Mouse (Mus musculus): ENCODE data around the gene Mark1. TPM values are rescaled to one million over a fixed set of nuclear protein-coding genes. Genes with fewer than 3 reads are reported as not detected.
A peak's percentile ranks its signal among the peaks of the same experiment; 100 is the strongest.

Gene Mark1
- total RNA-seq, 2 experiments from 2014 or later: 7.0 to 8.4 TPM

DNA sequence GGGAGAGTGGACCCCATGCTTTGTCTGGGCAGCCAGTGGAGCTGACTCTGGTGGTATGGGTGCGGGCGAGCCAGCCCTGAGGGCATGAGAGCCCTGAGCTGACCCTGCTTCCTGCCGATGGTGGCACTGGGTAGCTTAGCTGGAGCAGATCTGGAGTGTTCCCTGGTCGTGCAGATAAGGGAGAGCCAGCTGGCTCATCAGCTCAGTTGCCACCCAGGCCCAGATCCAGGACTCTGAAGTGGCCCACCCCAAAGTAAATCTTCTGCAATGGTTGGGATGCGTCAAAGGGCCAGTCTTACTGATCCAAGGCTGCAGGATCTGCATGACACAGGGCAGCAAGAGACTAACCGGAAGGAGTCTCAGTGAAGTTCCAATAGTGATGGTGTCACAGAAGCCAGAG, 109.9 kb downstream of the Mark1 start:
- DNase-seq: peak in 1 of 2 experiments; percentile 20

- no peak for DNase-seq
Measured at GRCm38 (mm10) chr1:184886160-184886559, 113.2 kb downstream of the Mark1 start.

DNA sequence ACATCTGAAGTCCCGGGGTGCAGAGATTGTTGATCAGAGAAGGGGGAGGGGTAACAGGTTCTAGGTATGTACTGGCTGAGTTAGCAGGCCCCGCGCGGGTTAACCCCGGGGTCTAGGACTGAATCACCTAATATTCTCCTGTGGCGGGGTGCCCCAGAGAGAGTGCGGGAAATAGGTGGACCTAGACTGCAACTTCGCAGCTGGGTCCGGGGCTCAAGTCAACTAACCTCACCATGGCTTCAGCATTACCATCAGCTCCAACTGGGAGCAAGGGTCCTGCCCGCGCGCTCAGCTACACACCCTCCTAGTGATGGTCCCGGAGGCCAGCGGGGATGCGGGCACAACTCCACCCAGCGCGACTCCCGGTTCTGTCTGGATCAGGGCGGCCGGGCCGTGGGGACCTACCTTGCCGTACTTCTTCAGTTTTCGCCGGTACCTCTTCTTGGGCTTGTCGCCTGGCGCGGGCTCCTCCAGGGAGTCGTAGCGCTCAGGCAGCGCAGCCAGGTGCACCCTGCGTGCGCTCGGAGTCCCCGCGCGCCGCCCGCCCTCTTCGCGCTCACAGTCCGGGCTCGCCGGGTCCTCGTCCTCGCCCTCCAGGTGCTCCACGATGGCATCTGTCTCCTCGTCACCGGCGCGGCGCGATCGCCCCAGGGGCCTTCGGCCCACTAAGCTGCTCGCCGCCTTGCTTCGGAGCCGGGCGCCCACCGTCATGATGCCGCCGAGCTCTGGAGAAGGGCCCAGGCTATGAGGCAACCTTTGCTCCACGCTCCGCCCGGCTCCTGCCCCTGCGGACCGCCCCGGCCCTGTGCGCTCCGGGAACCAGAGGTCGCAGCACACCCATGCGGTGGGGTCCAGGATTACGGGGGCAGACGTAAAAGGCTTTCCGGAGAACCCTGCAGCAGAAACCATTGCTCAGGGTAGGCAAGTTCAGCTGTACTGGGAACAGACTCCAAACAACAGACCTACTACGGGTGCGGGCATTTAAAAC, 116.8 kb downstream of the Mark1 start, which contains the start of gene C130074G19Rik:
Gene C130074G19Rik (minus strand): TSS at position 938 of the 988 bp plus-strand sequence.
- DNase-seq: peak; percentile 81 to 89

GRCm38 (mm10) chr1:184881861-184882260, 117.5 kb downstream of the Mark1 start:
- DNase-seq: no peak

DNA sequence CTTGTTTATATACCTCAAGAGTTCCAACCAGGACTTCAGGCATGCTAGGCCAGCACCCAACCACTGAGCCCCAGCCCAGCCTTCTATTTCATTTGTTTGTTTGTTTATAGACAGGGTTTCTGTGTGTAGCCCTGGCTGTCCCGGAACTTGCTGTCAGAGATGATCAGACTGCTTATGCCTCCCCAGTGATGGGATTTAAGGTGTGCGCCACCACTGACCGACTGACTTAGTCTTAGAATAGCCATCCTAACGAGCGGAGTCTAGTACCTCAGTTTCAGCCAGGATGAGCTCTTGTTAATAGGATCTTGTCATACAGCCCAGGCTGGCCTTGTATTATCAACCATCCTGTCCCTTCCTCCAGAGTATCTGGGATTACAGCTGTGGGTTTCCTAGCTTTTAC, 118.2 kb downstream of the Mark1 start:
- no peak for DNase-seq

DNA sequence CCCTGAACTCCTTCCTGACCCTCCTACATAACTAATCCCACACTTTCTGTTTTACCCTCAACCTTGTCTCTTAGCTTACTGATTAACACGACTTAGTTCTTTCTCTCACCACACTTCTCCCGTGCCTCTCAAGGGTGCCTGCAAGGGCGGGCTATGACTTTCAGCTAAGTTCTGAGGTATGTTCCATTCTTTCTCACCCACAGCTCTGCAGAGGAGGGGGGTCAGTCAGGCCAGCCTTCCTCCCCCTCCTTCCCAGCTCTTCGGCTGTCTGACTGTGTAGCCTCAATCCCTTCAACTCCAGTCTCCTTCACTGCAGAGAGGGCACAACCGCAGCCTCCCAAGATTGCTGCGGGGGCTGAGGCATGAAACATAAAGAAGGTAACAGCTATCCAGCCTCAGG, 120.5 kb downstream of the Mark1 start:
- no peak for DNase-seq

DNA sequence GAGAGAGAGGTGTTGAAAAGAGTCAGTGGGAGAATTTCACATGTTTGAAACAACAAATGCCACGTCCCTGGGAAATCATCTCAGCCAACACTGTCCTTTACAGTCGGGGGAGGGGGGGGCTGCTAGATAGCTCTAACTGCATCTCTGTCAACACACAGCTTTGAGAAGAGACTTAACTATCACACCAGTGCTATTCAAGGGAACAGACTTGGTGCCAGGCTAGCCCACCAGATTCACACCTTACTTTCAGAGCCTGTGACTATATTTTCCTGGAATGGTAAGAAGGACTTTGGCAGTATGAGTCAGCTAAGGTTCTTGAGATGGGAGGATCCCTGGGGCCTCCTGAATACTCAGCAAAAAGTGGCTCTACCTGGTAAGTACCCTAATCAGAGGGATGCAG, 122.1 kb downstream of the Mark1 start:
- no peak for DNase-seq

DNA sequence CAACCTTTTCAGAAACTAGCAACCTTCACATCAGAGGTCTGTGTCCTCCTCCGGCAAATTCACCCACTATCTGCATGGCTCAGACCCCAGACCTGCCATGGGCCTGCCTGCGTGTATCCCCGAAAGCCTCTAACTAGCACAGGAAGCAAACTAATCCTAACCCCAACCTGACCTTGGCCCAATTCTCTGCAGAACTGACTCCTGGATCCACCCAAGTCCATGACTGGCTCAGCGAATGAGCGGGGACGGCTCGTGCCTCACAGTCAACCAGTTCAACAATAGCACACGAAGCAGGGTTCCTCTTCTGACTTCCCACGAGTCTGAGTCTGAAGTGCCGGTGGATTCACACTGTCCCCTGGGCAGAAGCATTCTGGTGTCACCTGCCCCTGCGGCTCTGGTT, 125.5 kb downstream of the Mark1 start:
- peak; percentile 32 to 58 for DNase-seq

DNA sequence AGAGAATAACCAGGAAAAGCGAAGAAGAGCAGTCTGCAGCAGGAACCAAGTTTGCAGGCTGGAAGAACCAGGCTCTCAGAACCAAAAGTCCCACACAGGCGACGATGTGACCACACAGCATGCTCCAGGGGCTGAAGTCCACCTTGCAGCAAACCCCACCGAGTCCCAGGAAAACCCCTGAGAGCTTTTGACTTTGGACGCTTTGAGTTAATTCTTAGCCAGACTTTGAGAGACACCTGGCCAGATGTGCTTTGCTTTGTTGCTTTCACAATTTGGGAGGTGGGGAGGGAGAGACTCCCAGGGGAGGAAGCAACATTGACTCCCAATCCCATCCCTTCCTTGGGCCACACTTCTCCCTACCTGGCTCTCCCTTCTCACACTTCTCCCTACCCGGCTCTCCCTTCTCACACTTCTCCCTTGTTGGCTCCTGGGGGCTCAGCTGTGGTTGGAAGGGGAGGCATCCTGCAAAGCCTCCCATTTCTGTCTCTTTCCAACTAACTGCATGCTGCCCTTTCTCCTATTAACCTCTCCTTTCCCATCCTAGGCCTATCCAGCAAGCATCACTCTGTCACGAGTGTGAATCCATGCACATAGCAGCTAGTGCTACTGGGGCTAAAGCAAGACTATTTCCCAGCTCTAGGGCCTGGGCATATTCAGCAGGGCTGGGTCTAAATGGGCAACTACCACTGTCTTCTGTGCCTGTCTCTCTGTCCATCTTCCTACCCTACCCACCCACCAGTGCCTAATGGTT, 127.1 kb downstream of the Mark1 start:
- DNase-seq: no peak

GRCm38 (mm10) chr1:184871506-184871905, 127.9 kb downstream of the Mark1 start:
- DNase-seq: peak; percentile 19 to 53

- DNase-seq: no peak
Measured at GRCm38 (mm10) chr1:184870646-184871385, 128.6 kb downstream of the Mark1 start.

DNA sequence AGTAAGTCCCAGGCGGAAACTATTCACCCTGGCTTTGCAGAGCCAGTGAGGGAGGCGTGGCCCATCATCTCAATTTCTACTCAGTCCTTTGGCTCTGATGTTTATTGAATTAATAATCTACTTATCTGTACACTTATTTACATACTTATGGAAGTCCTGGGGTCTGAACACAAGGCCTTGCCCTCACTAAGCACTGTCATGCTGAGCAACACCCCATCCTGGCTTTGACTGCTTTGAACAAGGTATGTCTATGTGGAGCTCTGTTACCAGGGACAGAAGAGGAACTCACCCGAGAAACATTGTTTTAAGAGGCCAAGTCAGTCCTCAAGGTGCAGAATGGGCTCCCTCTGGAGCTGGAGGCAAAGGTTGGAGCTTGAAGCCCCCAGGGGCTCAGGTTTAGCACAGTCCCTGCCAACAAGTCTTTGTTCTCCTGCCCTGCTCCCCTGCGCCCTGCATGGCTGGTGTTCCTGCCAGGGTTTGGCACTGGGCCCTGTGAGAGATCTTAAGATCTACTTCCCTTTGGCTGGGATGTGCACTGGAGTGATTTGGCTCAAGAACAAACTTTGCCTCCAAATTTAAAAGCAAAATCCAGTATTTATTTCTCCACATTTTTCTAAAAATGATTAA, 129.3 kb downstream of the Mark1 start:
- DNase-seq: peak; percentile 64 to 82

- no peak for DNase-seq
Measured at GRCm38 (mm10) chr1:184867640-184868120, 131.7 kb downstream of the Mark1 start.

DNA sequence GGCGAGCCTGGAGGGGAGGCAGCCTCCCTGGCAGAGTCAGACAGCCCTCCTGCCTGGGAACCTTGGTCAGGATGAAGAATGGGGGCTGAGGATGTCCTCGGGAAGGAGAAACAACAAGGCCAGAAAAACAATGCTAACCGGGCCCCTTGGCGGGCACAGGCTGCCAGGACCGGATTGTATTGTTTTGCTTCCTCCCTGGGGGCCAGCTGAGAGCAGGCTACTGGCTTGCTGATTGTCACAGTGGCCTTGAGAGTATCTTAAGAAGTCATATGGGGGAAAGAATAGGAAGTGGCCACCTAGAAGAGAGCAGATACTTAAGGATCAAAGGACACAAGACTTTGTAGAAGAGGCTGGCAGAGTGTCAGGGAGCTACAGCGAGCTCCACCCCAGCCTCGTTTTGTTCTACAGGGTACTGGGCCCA, 135.0 kb downstream of the Mark1 start:
- peak; percentile 39 to 64 for DNase-seq

GRCm38 (mm10) chr1:184862636-184863035, 136.7 kb downstream of the Mark1 start:
- no peak for DNase-seq

GRCm38 (mm10) chr1:184861551-184861950, 137.8 kb downstream of the Mark1 start:
- DNase-seq: no peak

- DNase-seq: peak in 1 of 2 experiments; percentile 36
Measured at GRCm38 (mm10) chr1:184860276-184860675, 139.1 kb downstream of the Mark1 start.

DNA sequence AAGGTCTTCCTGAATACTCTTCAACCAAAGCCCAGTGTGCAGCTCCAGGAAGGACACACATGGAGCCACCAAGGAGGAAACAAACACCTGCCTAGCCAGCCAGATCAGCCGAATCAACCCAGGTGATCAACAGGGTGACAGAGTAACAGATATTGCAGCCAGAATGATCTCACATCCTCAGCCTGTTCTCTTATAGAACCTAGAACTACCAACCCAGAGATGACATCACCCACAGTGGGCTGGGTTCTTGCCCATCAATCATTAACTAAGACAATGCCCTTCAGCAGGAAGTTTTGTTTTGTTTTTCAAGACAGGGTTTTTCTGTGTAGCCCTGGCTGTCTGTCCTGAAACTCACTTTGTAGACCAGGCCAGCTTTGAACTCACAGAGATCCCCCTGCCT, 141.1 kb downstream of the Mark1 start:
- no peak for DNase-seq

- no peak for DNase-seq
Measured at GRCm38 (mm10) chr1:184857216-184857615, 142.2 kb downstream of the Mark1 start.

DNA sequence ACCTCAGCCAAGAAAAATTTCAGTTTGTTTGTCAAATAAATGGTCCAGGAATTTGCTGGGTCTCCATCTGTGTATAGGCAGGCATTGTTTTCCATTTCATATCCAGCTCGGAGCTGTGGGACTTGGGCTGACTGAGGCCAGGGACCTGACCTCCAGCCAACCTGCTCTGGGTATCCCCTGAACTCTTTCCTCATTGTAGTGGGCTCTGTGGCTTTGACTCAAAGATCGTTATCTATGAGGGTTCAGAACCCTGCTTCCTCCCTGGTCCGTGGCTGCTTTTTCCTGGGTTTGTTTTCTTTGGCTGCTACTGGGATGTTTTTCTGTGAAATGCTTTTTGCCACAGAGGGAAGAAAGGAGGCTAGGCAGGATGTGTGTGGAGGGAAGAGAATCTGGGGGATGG, 145.4 kb downstream of the Mark1 start:
- peak in 1 of 2 experiments; percentile 26 for DNase-seq

GRCm38 (mm10) chr1:184853339-184853738, 146.0 kb downstream of the Mark1 start:
- DNase-seq: peak; percentile 83 to 87
